Mouse (Mus musculus) spleen, adult 2 months (tissue): ENCODE data around the gene Stt3b. TPM values are rescaled to one million over a fixed set of nuclear protein-coding genes. Genes with fewer than 3 reads are reported as not detected.

Experiments
- DNase-seq, 2 experiments: peaks; one replicate each; pipeline versions ENCODE4 v3.0.0 to v3.0.0-alpha.2; 2012 to 2021; ENCODE audit warnings: low spot score in 2 of 2, low read depth in 1 of 2
- H3K27ac ChIP-seq: fragments of 200-500 bp; 2 replicates; pipeline ENCODE4 v1.5.1; 2012; ENCODE audit warnings: low read length, inconsistent platforms; ENCODE audit not compliant: insufficient read depth
- H3K27me3 ChIP-seq: fragments of 200-500 bp; 2 replicates; pipeline ENCODE4 v1.6.1; 2012; ENCODE audit warnings: mild to moderate bottlenecking, moderate library complexity, low read length, inconsistent platforms; ENCODE audit not compliant: control insufficient read depth, insufficient read depth
- H3K36me3 ChIP-seq: fragments of 200-500 bp; 2 replicates; pipeline ENCODE4 v1.6.1; 2012; ENCODE audit warnings: mild to moderate bottlenecking, low read length, inconsistent platforms; ENCODE audit not compliant: control insufficient read depth, insufficient read depth
- H3K4me1 ChIP-seq: fragments of 200-500 bp; 2 replicates; pipeline ENCODE4 v1.6.1; 2011; ENCODE audit warnings: inconsistent platforms; ENCODE audit not compliant: control insufficient read depth, insufficient read depth, insufficient read length
- H3K4me3 ChIP-seq: fragments of 200-500 bp; 2 replicates; pipeline ENCODE4 v1.5.1; 2011; ENCODE audit warnings: mild to moderate bottlenecking, inconsistent platforms; ENCODE audit not compliant: insufficient read depth, insufficient read length; ENCODE audit errors: extremely low read depth
- CTCF ChIP-seq: fragments of 200-500 bp; IDR thresholded peaks from 2 replicates; pipeline ENCODE4 v1.5.1; 2011; ENCODE audit warnings: mild to moderate bottlenecking, inconsistent platforms; ENCODE audit not compliant: insufficient read depth, insufficient read length, insufficient replicate concordance; ENCODE audit errors: extremely low read depth
- POLR2A ChIP-seq: fragments of 200-500 bp; IDR thresholded peaks from 2 replicates; pipeline ENCODE4 v1.6.1; 2011; ENCODE audit warnings: low read depth, low read length, inconsistent platforms
- WGBS: fragments of 180-500 bp; shearing (Covaris S2); methylation state at CpG from one replicate; pipeline ENCODE4 v1.1.7; 2018; 5-methylcytosine and 5-hydroxymethylcytosine counted together
- polyA plus RNA-seq: library from polyadenylated mRNA; depleted of rRNA; stranded (reverse); fragments of >200 nt; gene quantifications from 2 replicates; pipeline ENCODE4 v1.2.3, GENCODE M21; 2012

Stt3b gene
- polyA plus RNA-seq, 1 experiment: 33.5 TPM

- TF ChIP-seq CTCF (no peak), POLR2A (no peak)
- Histone ChIP-seq H3K27me3 (no peaks in the 10 kb centered on the region), H3K36me3 (no peaks in the 10 kb centered on the region), H3K4me1 (no peaks in the 10 kb centered on the region; the same call in 1 of the 2 replicates), H3K27ac (no peak overlapping the region), H3K4me3 (no peak overlapping the region)
- DNase-seq: no peak
- WGBS: 88% methylated on average over 6 of the region's 6 CpGs
Measured at GRCm38 (mm10) chr9:115318621-115319375, 8.6 kb upstream of the Stt3b start.

GRCm38 (mm10) chr9:115317049-115317448, 6.8 kb upstream of the Stt3b start:
- 91% methylated on average over 5 of the region's 5 CpGs for WGBS
- no peak overlapping the region for H3K4me3 ChIP-seq
- no peak for DNase-seq

GRCm38 (mm10) chr9:115314556-115314955, 4.3 kb upstream of the Stt3b start:
- 68% methylated on average over 10 of the region's 10 CpGs for WGBS
- Histone ChIP-seq H3K27me3 (no peaks in the 10 kb centered on the region), H3K4me1 (no peaks in the 10 kb centered on the region; the same call in 1 of the 2 replicates), H3K36me3 (no peaks in the 10 kb centered on the region), H3K27ac (no peak overlapping the region), H3K4me3 (no peak overlapping the region)
- TF ChIP-seq CTCF: no peak
- no peak for TF ChIP-seq POLR2A
- no peak for DNase-seq

More at GRCm38 (mm10) chr9:115317049-115317448, 6.8 kb upstream of the Stt3b start:
- TF ChIP-seq POLR2A: no peak
- no peak for TF ChIP-seq CTCF
- H3K4me1 ChIP-seq: no peaks in the 10 kb centered on the region
- no peaks in the 10 kb centered on the region for H3K36me3 ChIP-seq
- no peak overlapping the region for H3K27ac ChIP-seq
- H3K27me3 ChIP-seq: no peaks in the 10 kb centered on the region

- Histone ChIP-seq H3K27me3 (no peaks in the 10 kb centered on the region), H3K36me3 (no peaks in the 10 kb centered on the region), H3K27ac (no peak overlapping the region), H3K4me1 (no peaks in the 10 kb centered on the region; the same call in 1 of the 2 replicates), H3K4me3 (no peak overlapping the region)
- 88% methylated on average over 5 of the region's 5 CpGs for WGBS
- no peak for TF ChIP-seq CTCF
- no peak for TF ChIP-seq POLR2A
- no peak for DNase-seq
Measured at GRCm38 (mm10) chr9:115313830-115314229, 3.6 kb upstream of the Stt3b start.

- Histone ChIP-seq H3K27me3 (no peaks in the 10 kb centered on the region), H3K36me3 (no peaks in the 10 kb centered on the region), H3K4me1 (peaks cover 6% of the 10 kb centered on the region), H3K4me3 (no peak overlapping the region; the same call in 1 of the 2 replicates), H3K27ac (no peak overlapping the region)
- TF ChIP-seq POLR2A: no peak
- TF ChIP-seq CTCF: no peak
- WGBS: 20% methylated on average over 5 of the region's 5 CpGs
- DNase-seq: no peak
Measured at GRCm38 (mm10) chr9:115311223-115311520, 951 bp upstream of the Stt3b start.

- H3K27ac ChIP-seq: peak overlapping the region; percentile 97
- TF ChIP-seq CTCF (no peak), POLR2A (no peak)
- peaks cover 9% of the 10 kb centered on the region for H3K4me1 ChIP-seq
- no peaks in the 10 kb centered on the region for H3K27me3 ChIP-seq
- peak overlapping the region; percentile 77 for H3K4me3 ChIP-seq
- no peaks in the 10 kb centered on the region for H3K36me3 ChIP-seq
- DNase-seq: no peak
- WGBS: under 1% methylated on average over 34 of the region's 42 CpGs
Measured at GRCm38 (mm10) chr9:115309977-115310345, 260 bp downstream of the Stt3b start.

GRCm38 (mm10) chr9:115309381-115309971, 745 bp downstream of the Stt3b start:
- Histone ChIP-seq H3K4me1 (peaks cover 9% of the 10 kb centered on the region), H3K27ac (peak overlapping the region; percentile 97), H3K36me3 (no peaks in the 10 kb centered on the region), H3K27me3 (no peaks in the 10 kb centered on the region), H3K4me3 (peak overlapping the region; percentile 77)
- DNase-seq: peak; percentile 23 to 34
- under 1% methylated on average over 65 of the region's 65 CpGs for WGBS
- TF ChIP-seq CTCF (no peak), POLR2A (no peak)
